Mouse (Mus musculus) midbrain, embryonic 13.5 days (tissue): ENCODE results near the gene Cog3. TPM values are rescaled to one million over a fixed set of nuclear protein-coding genes. Genes with fewer than 3 reads are reported as not detected.
"Not testable (repeated sequence)": the region's sequence is repeated elsewhere in the genome, so short reads cannot be mapped to it uniquely, and the experiment has no call there.

Source experiments
- ATAC-seq: fragments of 200-750 bp; cut with Nextera tagmentation; 2 replicates; pipeline ENCODE4 v1.8.0; 2017; ENCODE audit warnings: mild to moderate bottlenecking, moderate TSS enrichment, moderate library complexity
- H3K27ac ChIP-seq: fragments of 300-500 bp; sonication (generic); 2 replicates; pipeline ENCODE4 v1.5.1; 2015; ENCODE audit warnings: inconsistent platforms, mild to moderate bottlenecking, moderate library complexity
- H3K27me3 ChIP-seq: fragments of 300-500 bp; sonication (generic); 2 replicates; pipeline ENCODE4 v1.6.1; 2015; ENCODE audit warnings: mild to moderate bottlenecking, inconsistent platforms
- H3K36me3 ChIP-seq: fragments of 300-500 bp; sonication (generic); 2 replicates; pipeline ENCODE4 v1.6.1; 2015; ENCODE audit warnings: mild to moderate bottlenecking, inconsistent platforms
- H3K4me1 ChIP-seq: fragments of 300-500 bp; sonication (generic); replicated peaks from 2 replicates; pipeline ENCODE4 v1.6.1; 2015; ENCODE audit warnings: inconsistent platforms
- H3K4me2 ChIP-seq: fragments of 300-500 bp; sonication (generic); replicated peaks from 2 replicates; pipeline ENCODE4 v1.6.1; 2015; ENCODE audit warnings: moderate library complexity, mild to moderate bottlenecking, inconsistent platforms
- H3K4me3 ChIP-seq: fragments of 300-500 bp; sonication (generic); replicated peaks from 2 replicates; pipeline ENCODE4 v1.5.1; 2015; ENCODE audit warnings: mild to moderate bottlenecking, inconsistent platforms
- H3K9ac ChIP-seq: fragments of 300-500 bp; sonication (generic); replicated peaks from 2 replicates; pipeline ENCODE4 v1.6.1; 2015; ENCODE audit warnings: mild to moderate bottlenecking, inconsistent platforms
- H3K9me3 ChIP-seq: fragments of 300-500 bp; sonication (generic); 2 replicates; pipeline ENCODE4 v1.6.1; 2016; ENCODE audit warnings: mild to moderate bottlenecking, inconsistent platforms
- WGBS: fragments of 180-500 bp; shearing (Covaris S2); methylation state at CpG from one replicate; pipeline ENCODE4 v1.1.7; 2015; 5-methylcytosine and 5-hydroxymethylcytosine counted together
- polyA plus RNA-seq: library from polyadenylated mRNA; unstranded; fragments of >200 nt; fragmentation: Nextera tagmentation; extraction: Ambion mirVana; gene quantifications from 2 replicates; pipeline ENCODE4 v1.2.1, GENCODE M21; 2015

Gene Cog3
- polyA plus RNA-seq, 1 experiment from 2014 or later = 20.5 TPM

DNA sequence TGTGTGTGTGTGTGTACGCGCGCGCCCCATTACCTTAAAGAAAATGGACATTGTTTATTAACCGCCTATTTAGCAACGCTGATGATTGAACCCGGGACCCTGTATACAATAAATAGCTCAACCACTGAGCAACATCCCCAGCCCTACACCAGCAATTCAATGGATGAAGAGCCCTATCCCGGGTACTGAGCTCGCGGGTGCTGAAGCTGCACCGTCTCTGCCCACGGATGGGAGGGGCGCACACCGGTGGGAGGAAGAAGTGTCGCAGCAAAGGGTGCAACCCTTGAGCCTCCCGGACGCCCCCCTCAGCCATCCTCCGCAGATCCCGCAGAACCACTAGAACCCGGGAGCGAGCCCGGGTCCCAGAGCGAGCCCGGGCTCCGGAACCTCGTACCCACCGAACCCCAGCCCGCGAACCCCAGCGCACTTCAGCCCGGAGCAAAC lies 32.1 kb upstream of the Cog3 start:
- H3K4me3 ChIP-seq = peak overlapping the region; percentile 75
- H3K4me2 ChIP-seq = peak overlapping the region; percentile 70
- no peaks in the 10 kb centered on the region for H3K9me3 ChIP-seq
- H3K27me3 ChIP-seq = peaks cover 16% of the 10 kb centered on the region
- peak; percentile 89 for ATAC-seq
- H3K27ac ChIP-seq = peak overlapping the region; percentile 95
- peak overlapping the region; percentile 86 for H3K9ac ChIP-seq
- WGBS = under 1% methylated on average over 28 of the region's 31 CpGs
- no peaks in the 10 kb centered on the region for H3K36me3 ChIP-seq
- H3K4me1 ChIP-seq = peaks cover 11% of the 10 kb centered on the region; the same call in 1 of the 2 replicates

GRCm38 (mm10) chr14:75779913-75780312 lies 25.6 kb upstream of the Cog3 start:
- no peak for ATAC-seq
- H3K36me3 ChIP-seq = peaks cover 8% of the 10 kb centered on the region; the same call in 1 of the 2 replicates
- H3K4me1 ChIP-seq = no peaks in the 10 kb centered on the region
- no peak overlapping the region for H3K27ac ChIP-seq
- H3K9me3 ChIP-seq = no peaks in the 10 kb centered on the region
- no peak overlapping the region for H3K4me3 ChIP-seq
- H3K9ac ChIP-seq = no peak overlapping the region
- WGBS = 96% methylated on average over 4 of the region's 4 CpGs
- H3K4me2 ChIP-seq = no peak overlapping the region
- no peaks in the 10 kb centered on the region for H3K27me3 ChIP-seq

DNA sequence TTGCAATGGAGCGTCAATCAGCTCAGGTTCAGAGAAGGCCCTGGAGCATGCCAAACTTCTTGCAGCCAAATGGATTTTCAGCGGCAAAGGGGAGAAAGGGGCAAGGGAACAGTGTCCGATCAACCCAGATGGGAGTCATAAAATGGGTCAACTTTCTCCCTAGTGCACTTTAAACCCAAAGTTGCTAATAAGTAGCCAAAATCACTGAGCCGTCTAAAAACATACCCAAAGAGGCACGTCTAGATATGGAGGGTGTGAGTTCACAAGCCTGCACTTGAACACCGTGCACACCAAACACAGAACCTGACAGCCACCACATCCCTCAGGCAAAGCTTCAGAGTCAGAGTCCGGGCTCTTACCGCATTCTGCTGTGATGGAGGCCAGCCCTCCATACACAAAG lies 22.3 kb upstream of the Cog3 start:
- no peak overlapping the region for H3K4me2 ChIP-seq
- H3K36me3 ChIP-seq = peaks cover 29% of the 10 kb centered on the region
- no peaks in the 10 kb centered on the region for H3K4me1 ChIP-seq
- 90% methylated on average over 8 of the region's 8 CpGs for WGBS
- H3K4me3 ChIP-seq = no peak overlapping the region
- no peak overlapping the region for H3K9ac ChIP-seq
- no peak for ATAC-seq
- H3K27me3 ChIP-seq = no peaks in the 10 kb centered on the region
- no peak overlapping the region for H3K27ac ChIP-seq
- H3K9me3 ChIP-seq = no peaks in the 10 kb centered on the region

GRCm38 (mm10) chr14:75773431-75773830 lies 19.1 kb upstream of the Cog3 start:
- Histone ChIP-seq H3K4me1 (no peaks in the 10 kb centered on the region), H3K9ac (no peak overlapping the region), H3K27me3 (no peaks in the 10 kb centered on the region), H3K4me3 (no peak overlapping the region), H3K9me3 (no peaks in the 10 kb centered on the region), H3K27ac (no peak overlapping the region), H3K36me3 (peaks cover 54% of the 10 kb centered on the region), H3K4me2 (no peak overlapping the region)
- WGBS = 92% methylated on average over 8 of the region's 8 CpGs
- no peak for ATAC-seq

GRCm38 (mm10) chr14:75772407-75772806 lies 18.1 kb upstream of the Cog3 start:
- H3K4me1 ChIP-seq, H3K9ac ChIP-seq, H3K4me2 ChIP-seq, H3K27ac ChIP-seq, H3K4me3 ChIP-seq, ATAC-seq, H3K27me3 ChIP-seq, H3K9me3 ChIP-seq: not testable (repeated sequence)
- H3K36me3 ChIP-seq = peaks cover 54% of the 10 kb centered on the region
- 86% methylated on average over 3 of the region's 3 CpGs for WGBS

GRCm38 (mm10) chr14:75771101-75771501 lies 16.8 kb upstream of the Cog3 start:
- no peak overlapping the region for H3K4me3 ChIP-seq
- H3K4me1 ChIP-seq = peaks cover 3% of the 10 kb centered on the region; the same call in 1 of the 2 replicates
- no peak for ATAC-seq
- H3K27ac ChIP-seq = no peak overlapping the region
- no peaks in the 10 kb centered on the region for H3K9me3 ChIP-seq
- H3K27me3 ChIP-seq = no peaks in the 10 kb centered on the region
- peaks cover 59% of the 10 kb centered on the region for H3K36me3 ChIP-seq
- WGBS = 93% methylated on average over 8 of the region's 8 CpGs
- no peak overlapping the region for H3K9ac ChIP-seq
- no peak overlapping the region for H3K4me2 ChIP-seq

- ATAC-seq = no peak
- no peaks in the 10 kb centered on the region for H3K27me3 ChIP-seq
- H3K4me1 ChIP-seq = peaks cover 3% of the 10 kb centered on the region; the same call in 1 of the 2 replicates
- WGBS = 89% methylated on average over 9 of the region's 9 CpGs
- no peak overlapping the region for H3K4me2 ChIP-seq
- peaks cover 64% of the 10 kb centered on the region for H3K36me3 ChIP-seq
- H3K9me3 ChIP-seq = no peaks in the 10 kb centered on the region
- H3K4me3 ChIP-seq = no peak overlapping the region
- H3K9ac ChIP-seq = no peak overlapping the region
- H3K27ac ChIP-seq = no peak overlapping the region
Observed at GRCm38 (mm10) chr14:75769334-75769733, 15.0 kb upstream of the Cog3 start.

- Histone ChIP-seq H3K9me3 (no peaks in the 10 kb centered on the region), H3K9ac (no peak overlapping the region), H3K4me1 (peaks cover 3% of the 10 kb centered on the region; the same call in 1 of the 2 replicates), H3K4me3 (no peak overlapping the region), H3K4me2 (no peak overlapping the region), H3K36me3 (peaks cover 61% of the 10 kb centered on the region), H3K27ac (no peak overlapping the region), H3K27me3 (no peaks in the 10 kb centered on the region)
- ATAC-seq = peak; percentile 53
- 6% methylated on average over 1 of the region's 1 CpGs for WGBS
Observed at GRCm38 (mm10) chr14:75768275-75768608, 13.9 kb upstream of the Cog3 start.

DNA sequence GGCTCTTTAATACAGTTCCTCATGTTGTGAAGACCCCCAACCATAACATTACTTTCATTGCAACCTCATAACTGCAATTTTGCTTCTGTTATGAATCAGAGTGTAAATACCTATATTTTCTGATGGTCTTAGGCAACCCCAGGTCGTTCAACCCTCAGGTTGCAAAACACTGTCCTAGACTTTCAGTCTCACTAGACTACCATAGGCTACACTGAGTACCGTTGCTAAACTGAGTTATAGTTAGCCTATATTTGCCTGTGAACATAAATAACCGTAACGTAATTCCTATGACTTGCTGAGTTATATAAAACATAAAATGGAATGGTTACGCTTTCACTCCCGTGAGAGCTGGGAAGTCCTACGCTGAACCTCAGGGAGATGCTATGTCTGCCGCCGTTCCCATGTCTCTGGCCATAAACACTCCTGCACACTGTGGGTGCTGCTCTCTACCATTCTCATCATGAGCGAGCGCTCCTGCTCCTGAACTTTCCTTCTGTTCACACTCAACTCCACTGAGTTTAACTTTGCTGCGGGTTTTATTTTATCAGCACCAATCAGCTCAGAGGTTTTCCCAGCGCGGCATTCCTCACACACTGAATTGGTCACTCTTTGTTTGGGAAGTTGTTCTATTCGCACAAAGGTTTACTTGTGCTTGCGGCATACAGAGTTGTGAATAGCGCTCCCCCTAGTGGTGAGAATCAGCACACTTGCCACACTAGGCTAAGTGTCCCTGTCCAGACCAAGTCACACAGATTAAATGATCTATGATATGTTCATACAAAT lies 13.4 kb upstream of the Cog3 start:
- H3K9me3 ChIP-seq = no peaks in the 10 kb centered on the region
- peak overlapping the region; percentile 44; the same call in 1 of the 2 replicates for H3K27ac ChIP-seq
- H3K36me3 ChIP-seq = peaks cover 59% of the 10 kb centered on the region
- no peaks in the 10 kb centered on the region for H3K27me3 ChIP-seq
- ATAC-seq = peak; percentile 93
- WGBS = 55% methylated on average over 17 of the region's 17 CpGs
- no peak overlapping the region for H3K4me3 ChIP-seq
- peaks cover 3% of the 10 kb centered on the region; the same call in 1 of the 2 replicates for H3K4me1 ChIP-seq
- H3K9ac ChIP-seq = no peak overlapping the region
- H3K4me2 ChIP-seq = peak overlapping the region; percentile 29

- no peak overlapping the region for H3K4me3 ChIP-seq
- 66% methylated on average over 10 of the region's 10 CpGs for WGBS
- peaks cover 7% of the 10 kb centered on the region; the same call in 1 of the 2 replicates for H3K27me3 ChIP-seq
- peaks cover 29% of the 10 kb centered on the region for H3K36me3 ChIP-seq
- no peaks in the 10 kb centered on the region for H3K9me3 ChIP-seq
- H3K4me2 ChIP-seq = no peak overlapping the region
- H3K9ac ChIP-seq = no peak overlapping the region
- no peak overlapping the region for H3K27ac ChIP-seq
- H3K4me1 ChIP-seq = no peaks in the 10 kb centered on the region
- ATAC-seq = peak; percentile 48; the same call in 1 of the 2 replicates
Observed at GRCm38 (mm10) chr14:75761028-75761805, 6.9 kb upstream of the Cog3 start.

DNA sequence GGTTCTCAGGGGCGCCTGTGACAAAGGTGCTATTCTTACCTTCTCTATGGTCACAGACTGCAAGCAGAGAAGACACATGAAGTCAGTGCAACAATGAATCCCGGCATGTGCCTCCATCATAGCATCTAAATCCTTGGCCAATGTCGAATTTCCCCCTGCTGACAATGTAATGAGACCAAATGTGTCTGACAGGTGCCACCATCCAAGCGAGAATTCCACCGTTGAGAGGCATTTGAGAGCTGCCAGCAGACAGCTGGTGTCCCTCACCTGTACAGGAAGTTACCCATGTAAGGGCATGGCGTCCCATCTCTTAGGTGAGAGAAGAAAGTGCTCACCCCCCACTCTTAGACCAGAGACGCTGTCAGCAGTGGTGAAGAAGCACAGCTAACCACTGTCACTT lies 4.1 kb upstream of the Cog3 start:
- H3K4me2 ChIP-seq = no peak overlapping the region
- H3K27me3 ChIP-seq = peaks cover 7% of the 10 kb centered on the region; the same call in 1 of the 2 replicates
- peaks cover 4% of the 10 kb centered on the region for H3K4me1 ChIP-seq
- no peak overlapping the region for H3K9ac ChIP-seq
- peaks cover 14% of the 10 kb centered on the region for H3K36me3 ChIP-seq
- H3K27ac ChIP-seq = no peak overlapping the region
- ATAC-seq = no peak
- WGBS = 81% methylated on average over 7 of the region's 7 CpGs
- H3K9me3 ChIP-seq = no peaks in the 10 kb centered on the region
- no peak overlapping the region for H3K4me3 ChIP-seq

- Histone ChIP-seq H3K9me3 (no peaks in the 10 kb centered on the region), H3K4me3 (no peak overlapping the region), H3K4me1 (peaks cover 10% of the 10 kb centered on the region), H3K27me3 (peaks cover 7% of the 10 kb centered on the region; the same call in 1 of the 2 replicates), H3K27ac (no peak overlapping the region), H3K4me2 (no peak overlapping the region), H3K9ac (no peak overlapping the region), H3K36me3 (peaks cover 10% of the 10 kb centered on the region)
- WGBS = 86% methylated on average over 2 of the region's 2 CpGs
- no peak for ATAC-seq
Observed at GRCm38 (mm10) chr14:75757821-75758220, 3.5 kb upstream of the Cog3 start.
